Mouse (Mus musculus): ENCODE data around the gene Arhgap30. TPM values are rescaled to one million over a fixed set of nuclear protein-coding genes. Genes with fewer than 3 reads are reported as not detected.
A peak's percentile ranks its signal among the peaks of the same experiment; 100 is the strongest.

The Arhgap30 gene
- total and polyA plus RNA-seq, 3 experiments = 52.0 to 78.5 (median 70.8) TPM

- Histone ChIP-seq H3K27ac (ENCODE audit: insufficient read depth, low read depth) (no peak overlapping the region), H3K36me3 (replicated peaks in 1 of 2; ENCODE audit: control insufficient read depth in 1 of 2, insufficient read depth in 1 of 2, low read length in 1 of 2) (no peaks in the 10 kb centered on the region)
- dilution Hi-C loops (cut with MboI; ENCODE audit: extremely low pct_ligation_motif_present, extremely low pct_unique_long_range_greater_than_20kb, low sequenced_read_pairs) = no loop called here
Measured at GRCm38 (mm10) chr1:171452923-171453322, 64.2 kb downstream of the Arhgap30 start.

GRCm38 (mm10) chr1:171454926-171455325 lies 66.2 kb downstream of the Arhgap30 start:
- Histone ChIP-seq H3K4me2 (ENCODE audit: insufficient read depth, low read depth, poor library complexity, severe bottlenecking) (no peak overlapping the region), H3K36me3 (replicated peaks in 1 of 2; ENCODE audit: control insufficient read depth in 1 of 2, insufficient read depth in 1 of 2, low read length in 1 of 2) (no peaks in the 10 kb centered on the region), H3K27me3 (replicated peaks) (no peaks in the 10 kb centered on the region), H3K4me1 (ENCODE audit: control insufficient read depth in 1 of 2, insufficient read depth in 2 of 2) (peaks cover 7 to 26% of the 10 kb centered on the region in 2 experiments), H3K79me2 (replicated peaks; ENCODE audit: control insufficient read depth, extremely low read depth, insufficient read depth, poor library complexity, severe bottlenecking) (no peaks in the 10 kb centered on the region), H3K9ac (ENCODE audit: insufficient read depth, low read depth) (no peak overlapping the region), H3K4me3 (replicated peaks in 1 of 3; ENCODE audit: low read depth in 2 of 3, low read length in 2 of 3, poor library complexity in 1 of 3) (no peak overlapping the region), H3K9me3 (replicated peaks; ENCODE audit: low read length) (no peaks in the 10 kb centered on the region), H3K27ac (ENCODE audit: insufficient read depth, low read depth) (no peak overlapping the region)
- peak; percentile 54 for TF ChIP-seq SMC3 (IDR thresholded peaks at IDR 0.05; ENCODE audit: low read depth, low read length)
- TF ChIP-seq GABPA (IDR thresholded peaks at IDR 0.05; ENCODE audit: insufficient replicate concordance, low read depth, low read length) = no peak
- no peak for TF ChIP-seq IRF4 (IDR thresholded peaks at IDR 0.05; ENCODE audit: low read depth, low read length)
- TF ChIP-seq PAX5 (IDR thresholded peaks at IDR 0.05; ENCODE audit: low read length) = no peak
- peak in 1 of 2 experiments; percentile 57; a peak in 3 of 4 replicates for TF ChIP-seq CTCF (conservative IDR thresholded peaks at IDR 0.05 in 1 of 2, IDR thresholded peaks at IDR 0.05 in 1 of 2; ENCODE audit: low read depth in 2 of 2, low read length in 2 of 2)
- no peak for TF ChIP-seq HCFC1 (IDR thresholded peaks at IDR 0.05; ENCODE audit: low read depth, low read length)
- peak; percentile 49 for TF ChIP-seq RAD21 (IDR thresholded peaks at IDR 0.05; ENCODE audit: low read depth, low read length)
- TF ChIP-seq ZNF384 (IDR thresholded peaks at IDR 0.05; ENCODE audit: low read depth, low read length) = no peak
- in situ Hi-C loops (cut with MboI; ENCODE audit: low pct_ligation_motif_present, low pct_unique_long_range_greater_than_20kb, low sequenced_read_pairs) = no loop called here
- dilution Hi-C loops (cut with MboI; ENCODE audit: extremely low pct_ligation_motif_present, extremely low pct_unique_long_range_greater_than_20kb, low sequenced_read_pairs) = no loop called here
- no peak for DNase-seq (ENCODE audit: extremely low read depth)

More at GRCm38 (mm10) chr1:171452923-171453322, 64.2 kb downstream of the Arhgap30 start:
- no peaks in the 10 kb centered on the region for H3K79me2 ChIP-seq (replicated peaks; ENCODE audit: control insufficient read depth, extremely low read depth, insufficient read depth, poor library complexity, severe bottlenecking)
- no peak for TF ChIP-seq NELFE (IDR thresholded peaks at IDR 0.05; ENCODE audit: low read depth, low read length)
- TF ChIP-seq NRF1 (IDR thresholded peaks at IDR 0.05; ENCODE audit: low read depth, low read length) = no peak
- TF ChIP-seq POLR2AphosphoS2 (IDR thresholded peaks at IDR 0.05; ENCODE audit: low read depth, low read length) = no peak
- no peak for TF ChIP-seq ZC3H11A (IDR thresholded peaks at IDR 0.05; ENCODE audit: low read depth, low read length)
- no peak for TF ChIP-seq MEF2A (IDR thresholded peaks at IDR 0.05; ENCODE audit: borderline replicate concordance, low read depth, low read length)
- no peak for TF ChIP-seq TCF12 (IDR thresholded peaks at IDR 0.05; ENCODE audit: low read depth, low read length)
- no peak for TF ChIP-seq EP300 (IDR thresholded peaks at IDR 0.05; ENCODE audit: low read length)
- no peak for TF ChIP-seq JUND (conservative IDR thresholded peaks at IDR 0.05; ENCODE audit: low read depth, low read length)
- TF ChIP-seq SMC3 (IDR thresholded peaks at IDR 0.05; ENCODE audit: low read depth, low read length) = no peak
- TF ChIP-seq CHD1 (IDR thresholded peaks at IDR 0.05; ENCODE audit: low read depth, low read length) = no peak
- no peak for TF ChIP-seq IRF4 (IDR thresholded peaks at IDR 0.05; ENCODE audit: low read depth, low read length)
- no peak for TF ChIP-seq MAZ (IDR thresholded peaks at IDR 0.05; ENCODE audit: low read depth, low read length)
- TF ChIP-seq CHD2 (IDR thresholded peaks at IDR 0.05; ENCODE audit: low read length) = no peak
- no peak for DNase-seq (ENCODE audit: extremely low read depth)
- H3K4me1 ChIP-seq (ENCODE audit: control insufficient read depth in 1 of 2, insufficient read depth in 2 of 2) = peaks cover 7 to 26% of the 10 kb centered on the region in 2 experiments
- no peak overlapping the region for H3K9ac ChIP-seq (ENCODE audit: insufficient read depth, low read depth)
- H3K9me3 ChIP-seq (replicated peaks; ENCODE audit: low read length) = no peaks in the 10 kb centered on the region
- in situ Hi-C loops (cut with MboI; ENCODE audit: low pct_ligation_motif_present, low pct_unique_long_range_greater_than_20kb, low sequenced_read_pairs) = no loop called here
- no peak overlapping the region for H3K4me2 ChIP-seq (ENCODE audit: insufficient read depth, low read depth, poor library complexity, severe bottlenecking)
- no peak overlapping the region for H3K4me3 ChIP-seq (replicated peaks in 1 of 3; ENCODE audit: low read depth in 2 of 3, low read length in 2 of 3, poor library complexity in 1 of 3)
- H3K27me3 ChIP-seq (replicated peaks) = no peaks in the 10 kb centered on the region

Data from CH12.LX (cell line).